Mouse (Mus musculus) testis, adult 2 months (tissue): Measurements from ENCODE around the gene Ndufaf5. TPM values are rescaled to one million over a fixed set of nuclear protein-coding genes. Genes with fewer than 3 reads are reported as not detected.

Experiments used
- H3K27ac ChIP-seq: fragments of 200-500 bp; 2 replicates; pipeline ENCODE4 v1.5.1; 2012; ENCODE audit warnings: low read depth, low read length; ENCODE audit not compliant: control insufficient read depth, insufficient read depth
- H3K27me3 ChIP-seq: fragments of 200-500 bp; 2 replicates; pipeline ENCODE4 v1.6.1; 2012; ENCODE audit warnings: mild to moderate bottlenecking, low read length, moderate library complexity; ENCODE audit not compliant: control insufficient read depth, insufficient read depth
- H3K36me3 ChIP-seq: fragments of 200-500 bp; 2 replicates; pipeline ENCODE4 v1.6.1; 2012; ENCODE audit warnings: mild to moderate bottlenecking, low read length; ENCODE audit not compliant: control insufficient read depth, insufficient read depth
- H3K4me1 ChIP-seq: fragments of 200-500 bp; 2 replicates; pipeline ENCODE4 v1.6.1; 2012; ENCODE audit warnings: low read length; ENCODE audit not compliant: control insufficient read depth, insufficient read depth
- H3K4me3 ChIP-seq: fragments of 200-500 bp; 2 replicates; pipeline ENCODE4 v1.5.1; 2012; ENCODE audit warnings: low read depth, mild to moderate bottlenecking, low read length, moderate library complexity, mixed read lengths; ENCODE audit not compliant: control insufficient read depth
- CTCF ChIP-seq: fragments of 200-500 bp; IDR thresholded peaks from 2 replicates; pipeline ENCODE4 v1.5.1; 2012; ENCODE audit warnings: low read depth, mild to moderate bottlenecking, inconsistent platforms, low read length, moderate library complexity; ENCODE audit not compliant: control insufficient read depth, insufficient read depth, insufficient replicate concordance
- POLR2A ChIP-seq: fragments of 200-500 bp; IDR thresholded peaks from 2 replicates; pipeline ENCODE4 v1.6.1; 2012; ENCODE audit warnings: low read depth, mild to moderate bottlenecking, inconsistent platforms, low read length, moderate library complexity; ENCODE audit not compliant: control insufficient read depth
- polyA plus RNA-seq: library from polyadenylated mRNA; depleted of rRNA; stranded (reverse); fragments of >200 nt; gene quantifications from 2 replicates; pipeline ENCODE4 v1.2.3, GENCODE M21; 2012

Gene Ndufaf5
- polyA plus RNA-seq, 1 experiment = 5.3 TPM

DNA sequence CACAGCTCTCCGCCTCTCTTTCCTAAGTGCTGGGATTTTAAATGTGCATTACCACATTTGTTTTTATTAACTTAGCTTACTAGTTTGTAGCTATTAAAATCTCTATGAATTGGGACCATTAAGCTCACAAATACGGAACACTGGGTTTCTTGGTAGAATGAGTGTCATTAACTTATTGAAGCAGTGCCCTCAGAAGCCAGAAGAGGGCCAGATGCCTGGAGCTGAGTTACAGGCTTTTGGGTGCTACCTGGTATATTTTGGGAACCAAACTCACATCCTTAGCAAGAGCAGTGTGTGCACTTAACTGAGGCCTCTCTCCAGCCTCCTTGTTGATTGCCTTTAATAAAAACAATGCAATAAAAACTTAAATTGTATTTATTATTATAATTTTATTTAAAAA lies 30.3 kb downstream of the Ndufaf5 start:
- H3K4me3 ChIP-seq = no peak overlapping the region
- TF ChIP-seq CTCF = no peak
- TF ChIP-seq POLR2A = no peak
- no peaks in the 10 kb centered on the region; the same call in 1 of the 2 replicates for H3K36me3 ChIP-seq
- H3K27ac ChIP-seq = no peak overlapping the region
- no peaks in the 10 kb centered on the region for H3K4me1 ChIP-seq
- no peaks in the 10 kb centered on the region for H3K27me3 ChIP-seq

DNA sequence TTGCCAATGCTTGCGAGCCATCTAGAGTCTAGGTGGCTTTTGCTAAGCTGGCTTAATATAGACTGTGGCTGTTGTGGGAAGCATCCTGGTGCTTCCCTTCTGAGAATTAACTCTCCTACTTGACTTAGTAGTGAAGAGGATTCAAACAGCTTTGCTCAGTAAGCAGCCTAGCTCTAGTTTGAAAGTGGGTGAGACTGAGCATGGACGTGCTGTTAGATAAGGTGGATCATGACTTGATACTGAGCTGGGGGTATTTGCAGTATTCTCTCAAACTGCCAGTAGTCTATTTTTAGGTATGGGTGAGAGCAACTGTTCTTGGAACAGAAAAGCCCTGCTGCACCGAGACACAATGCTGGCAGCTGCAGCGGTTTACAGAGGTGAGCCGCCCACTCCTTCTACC lies 32.1 kb downstream of the Ndufaf5 start:
- TF ChIP-seq POLR2A (no peak), CTCF (no peak)
- Histone ChIP-seq H3K36me3 (no peaks in the 10 kb centered on the region; the same call in 1 of the 2 replicates), H3K4me3 (no peak overlapping the region), H3K4me1 (no peaks in the 10 kb centered on the region), H3K27ac (no peak overlapping the region), H3K27me3 (no peaks in the 10 kb centered on the region)

DNA sequence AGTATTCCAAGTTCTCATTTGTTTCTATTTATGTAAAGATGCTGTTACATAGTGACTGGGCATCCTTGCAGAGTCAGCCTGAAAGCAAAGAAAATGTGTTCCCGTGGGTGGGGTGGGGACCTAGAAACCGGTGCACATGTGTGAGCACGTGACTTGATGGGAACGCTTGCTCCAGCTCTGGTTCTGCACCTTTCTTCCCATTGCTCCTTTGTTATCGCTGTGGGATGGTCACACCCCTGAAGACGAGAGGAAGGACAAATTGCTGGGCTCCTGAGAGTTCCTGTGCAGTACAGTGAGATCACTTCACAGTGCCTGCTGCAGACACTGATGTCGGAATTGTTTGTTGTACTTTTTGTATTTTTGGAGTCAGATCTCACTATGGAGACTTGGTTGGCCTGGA lies 33.3 kb downstream of the Ndufaf5 start:
- TF ChIP-seq POLR2A (no peak), CTCF (no peak)
- H3K36me3 ChIP-seq = no peaks in the 10 kb centered on the region; the same call in 1 of the 2 replicates
- no peaks in the 10 kb centered on the region for H3K4me1 ChIP-seq
- no peak overlapping the region for H3K4me3 ChIP-seq
- H3K27me3 ChIP-seq = no peaks in the 10 kb centered on the region
- no peak overlapping the region for H3K27ac ChIP-seq

DNA sequence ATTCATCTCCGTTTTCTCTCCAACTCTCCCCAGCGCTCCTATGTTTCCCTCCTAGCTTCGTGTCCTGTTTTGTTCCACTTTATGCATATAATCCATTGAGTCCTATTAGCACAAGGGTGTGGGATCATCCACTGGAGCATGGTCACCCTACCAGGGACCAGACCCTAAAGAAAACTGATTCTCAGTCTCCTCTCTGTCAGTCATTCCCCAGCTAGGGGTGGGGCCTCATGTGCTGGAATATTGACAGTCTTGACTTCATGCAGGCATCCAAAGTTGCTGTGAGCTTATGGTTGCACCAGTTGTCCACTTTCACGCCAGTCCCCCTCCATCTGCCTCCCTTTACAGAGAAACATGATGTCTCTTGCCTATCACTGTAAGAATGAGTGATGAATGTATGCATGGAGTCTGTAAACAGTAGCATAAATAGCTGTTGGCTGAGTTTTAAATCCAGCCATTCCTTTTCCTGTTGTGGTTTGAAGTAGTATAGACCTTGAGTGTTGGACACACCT lies 44.1 kb downstream of the Ndufaf5 start:
- TF ChIP-seq POLR2A (no peak), CTCF (no peak)
- Histone ChIP-seq H3K36me3 (no peaks in the 10 kb centered on the region), H3K4me1 (no peaks in the 10 kb centered on the region), H3K27ac (no peak overlapping the region), H3K4me3 (no peak overlapping the region), H3K27me3 (no peaks in the 10 kb centered on the region)

DNA sequence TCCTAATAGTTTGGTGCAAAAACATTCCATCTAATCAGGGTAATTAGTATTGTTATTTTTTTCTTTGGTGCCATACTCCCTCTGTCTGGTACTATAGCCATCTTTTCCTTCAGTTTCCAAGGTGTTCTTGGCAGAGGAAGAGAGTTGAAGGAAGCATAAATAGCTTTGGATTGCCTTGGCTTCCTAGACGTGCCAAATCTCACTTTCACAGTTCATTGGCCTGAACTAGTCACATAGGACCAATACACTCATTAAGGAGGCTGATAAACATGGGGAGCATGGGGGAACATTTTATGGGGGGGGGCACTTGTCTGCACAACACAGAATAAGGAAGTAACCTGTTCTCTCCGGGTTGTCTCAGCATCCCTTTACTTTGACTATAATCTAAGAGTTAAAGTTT lies 45.0 kb downstream of the Ndufaf5 start:
- Histone ChIP-seq H3K27ac (no peak overlapping the region), H3K36me3 (no peaks in the 10 kb centered on the region), H3K4me3 (no peak overlapping the region), H3K4me1 (no peaks in the 10 kb centered on the region), H3K27me3 (no peaks in the 10 kb centered on the region)
- TF ChIP-seq POLR2A (no peak), CTCF (no peak)

DNA sequence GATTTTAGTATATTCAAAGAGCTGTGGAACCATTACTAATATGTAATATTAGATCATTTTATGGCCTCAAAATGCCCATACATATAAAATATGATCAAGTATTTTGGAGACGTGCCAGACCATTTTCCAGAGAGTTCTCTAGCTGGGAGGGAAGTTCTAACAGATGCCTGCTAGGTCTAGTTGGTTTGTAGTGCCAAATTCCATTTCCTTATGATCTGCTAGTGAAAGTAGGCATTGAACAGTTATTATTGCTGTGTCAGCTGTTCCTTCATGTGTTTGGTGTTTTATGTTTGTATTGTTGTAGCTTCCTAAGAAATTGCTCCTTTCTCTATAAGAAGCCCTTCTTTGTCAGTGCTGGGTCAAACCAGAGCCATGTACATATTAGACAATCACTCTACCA lies 45.5 kb downstream of the Ndufaf5 start:
- Histone ChIP-seq H3K4me3 (no peak overlapping the region), H3K36me3 (no peaks in the 10 kb centered on the region), H3K4me1 (no peaks in the 10 kb centered on the region), H3K27me3 (no peaks in the 10 kb centered on the region), H3K27ac (no peak overlapping the region)
- TF ChIP-seq CTCF = no peak
- TF ChIP-seq POLR2A = no peak

GRCm38 (mm10) chr2:140220325-140220724 lies 49.9 kb downstream of the Ndufaf5 start:
- H3K4me1 ChIP-seq = no peaks in the 10 kb centered on the region
- no peak overlapping the region for H3K4me3 ChIP-seq
- TF ChIP-seq CTCF (no peak), POLR2A (no peak)
- no peaks in the 10 kb centered on the region for H3K36me3 ChIP-seq
- no peaks in the 10 kb centered on the region for H3K27me3 ChIP-seq
- no peak overlapping the region for H3K27ac ChIP-seq

- H3K4me3 ChIP-seq = no peak overlapping the region
- no peak overlapping the region for H3K27ac ChIP-seq
- no peaks in the 10 kb centered on the region for H3K36me3 ChIP-seq
- no peaks in the 10 kb centered on the region for H3K27me3 ChIP-seq
- H3K4me1 ChIP-seq = no peaks in the 10 kb centered on the region
- no peak for TF ChIP-seq POLR2A
- no peak for TF ChIP-seq CTCF
Observed at GRCm38 (mm10) chr2:140230295-140230694, 59.8 kb downstream of the Ndufaf5 start.
